Mouse (Mus musculus): ENCODE results near the gene Tbcd.

- TF ChIP-seq CTCF (IDR thresholded peaks at IDR 0.05; ENCODE audit: low read depth) (no peak), EP300 (IDR thresholded peaks at IDR 0.05; ENCODE audit: low read depth) (peak; percentile 93)
Observed at GRCm38 (mm10) chr11:121434156-121435155, 17.3 kb upstream of the Tbcd start, which contains the start of gene Fn3k.

All from liver, postnatal 0 days (tissue).